Mouse (Mus musculus): ENCODE data around the gene Exoc7. TPM values are rescaled to one million over a fixed set of nuclear protein-coding genes. Genes with fewer than 3 reads are reported as not detected.
A peak's percentile ranks its signal among the peaks of the same experiment; 100 is the strongest.
"Not testable (repeated sequence)": the region's sequence is repeated elsewhere in the genome, so short reads cannot be mapped to it uniquely, and the experiment has no call there.

Gene Exoc7
- total RNA-seq, 2 experiments from 2014 or later: 74.1 to 106 TPM

- no peak overlapping the region for H3K4me3 ChIP-seq
- TF ChIP-seq CTCF (IDR thresholded peaks at IDR 0.05): no peak
- DNase-seq: peak; percentile 68
- H3K27ac ChIP-seq: peak overlapping the region; percentile 38
- intact Hi-C loops (cut with DNase I): no loop called here
These were observed 21.3 kb downstream of the Exoc7 start for GRCm38 (mm10) chr11:116285770-116286191.

GRCm38 (mm10) chr11:116283982-116284381, 23.1 kb downstream of the Exoc7 start:
- no peak for TF ChIP-seq CTCF (IDR thresholded peaks at IDR 0.05)
- no peak overlapping the region for H3K4me3 ChIP-seq
- intact Hi-C loops (cut with DNase I): no loop called here
- DNase-seq: no peak
- H3K27ac ChIP-seq: no peak overlapping the region

DNA sequence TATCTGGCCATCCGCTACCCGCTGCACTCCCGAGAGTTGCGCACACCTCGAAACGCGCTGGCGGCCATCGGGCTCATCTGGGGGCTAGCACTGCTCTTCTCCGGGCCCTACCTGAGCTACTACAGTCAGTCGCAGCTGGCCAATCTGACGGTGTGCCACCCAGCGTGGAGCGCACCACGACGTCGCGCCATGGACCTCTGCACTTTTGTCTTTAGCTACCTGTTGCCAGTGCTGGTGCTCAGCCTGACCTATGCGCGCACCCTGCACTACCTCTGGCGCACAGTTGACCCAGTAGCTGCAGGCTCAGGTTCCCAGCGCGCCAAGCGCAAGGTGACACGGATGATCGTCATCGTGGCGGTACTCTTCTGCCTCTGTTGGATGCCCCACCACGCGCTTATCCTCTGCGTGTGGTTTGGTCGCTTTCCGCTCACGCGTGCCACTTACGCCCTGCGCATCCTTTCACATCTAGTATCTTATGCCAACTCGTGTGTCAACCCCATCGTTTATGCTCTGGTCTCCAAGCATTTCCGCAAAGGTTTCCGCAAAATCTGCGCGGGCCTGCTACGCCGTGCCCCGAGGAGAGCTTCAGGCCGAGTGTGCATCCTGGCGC, 24.0 kb downstream of the Exoc7 start:
- H3K27ac ChIP-seq: no peak overlapping the region
- intact Hi-C loops (cut with DNase I): no loop called here
- no peak for TF ChIP-seq CTCF (IDR thresholded peaks at IDR 0.05)
- DNase-seq: no peak
- H3K4me3 ChIP-seq: 0 out of 2 replicates have a peak overlapping the region, but pooled peaks have one; percentile 5

GRCm38 (mm10) chr11:116282089-116282488, 24.9 kb downstream of the Exoc7 start:
- no peak for DNase-seq
- no peak overlapping the region for H3K27ac ChIP-seq
- TF ChIP-seq CTCF (IDR thresholded peaks at IDR 0.05): no peak
- H3K4me3 ChIP-seq: peak overlapping the region; percentile 61
- intact Hi-C loops (cut with DNase I): no loop called here

GRCm38 (mm10) chr11:116281671-116282070, 25.4 kb downstream of the Exoc7 start:
- TF ChIP-seq CTCF (IDR thresholded peaks at IDR 0.05): no peak
- no peak for DNase-seq
- peak overlapping the region; percentile 61 for H3K4me3 ChIP-seq
- 0 out of 2 replicates have a peak overlapping the region, but pooled peaks have one; percentile 4 for H3K27ac ChIP-seq
- intact Hi-C loops (cut with DNase I): no loop called here

DNA sequence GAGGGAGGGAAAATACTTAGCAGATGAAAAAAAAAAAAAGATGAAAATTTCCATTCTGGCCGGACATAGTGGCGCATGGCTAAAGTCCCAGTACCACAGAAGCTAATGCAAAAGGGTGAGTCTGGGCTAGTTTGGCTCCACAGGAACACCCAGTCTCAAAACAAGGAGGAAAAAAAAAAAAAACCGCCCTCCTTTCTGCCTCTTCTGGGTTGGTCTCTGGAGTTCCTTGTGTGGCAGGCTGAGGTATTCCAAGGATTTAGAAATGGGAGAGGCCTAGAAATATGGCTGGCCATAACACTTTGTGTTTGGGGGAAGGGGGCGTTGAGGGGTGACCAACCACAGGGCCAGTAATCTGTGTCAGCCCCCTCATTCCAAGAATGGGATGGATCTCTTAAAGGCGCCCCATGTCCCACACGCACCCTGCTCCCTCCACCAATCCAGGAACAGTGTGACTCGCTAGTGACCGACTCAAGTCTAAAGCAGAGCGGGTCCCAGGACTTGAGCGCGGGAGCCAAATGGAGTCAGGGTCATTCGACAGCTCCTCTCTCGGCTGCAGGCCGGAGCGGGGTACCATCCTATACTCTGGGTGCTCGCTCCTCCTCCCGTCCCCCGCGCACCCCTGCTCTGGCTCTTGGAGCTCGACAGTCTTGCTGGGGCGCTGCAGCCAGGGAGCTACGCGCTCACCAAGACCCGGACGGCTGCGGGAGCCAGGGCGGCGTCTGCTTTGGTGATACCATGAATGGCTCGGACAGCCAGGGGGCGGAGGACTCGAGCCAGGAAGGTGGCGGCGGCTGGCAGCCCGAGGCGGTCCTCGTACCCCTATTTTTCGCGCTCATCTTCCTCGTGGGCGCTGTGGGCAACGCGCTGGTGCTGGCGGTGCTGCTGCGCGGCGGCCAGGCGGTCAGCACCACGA, 26.0 kb downstream of the Exoc7 start, which contains the start of gene Galr2:
TSS of gene Galr2 (plus strand) at position 189 of the 913 bp plus-strand sequence.
- no peak for DNase-seq
- intact Hi-C loops (cut with DNase I): no loop called here
- peak within 1 kb of the TSS; percentile 61 for H3K4me3 ChIP-seq

DNA sequence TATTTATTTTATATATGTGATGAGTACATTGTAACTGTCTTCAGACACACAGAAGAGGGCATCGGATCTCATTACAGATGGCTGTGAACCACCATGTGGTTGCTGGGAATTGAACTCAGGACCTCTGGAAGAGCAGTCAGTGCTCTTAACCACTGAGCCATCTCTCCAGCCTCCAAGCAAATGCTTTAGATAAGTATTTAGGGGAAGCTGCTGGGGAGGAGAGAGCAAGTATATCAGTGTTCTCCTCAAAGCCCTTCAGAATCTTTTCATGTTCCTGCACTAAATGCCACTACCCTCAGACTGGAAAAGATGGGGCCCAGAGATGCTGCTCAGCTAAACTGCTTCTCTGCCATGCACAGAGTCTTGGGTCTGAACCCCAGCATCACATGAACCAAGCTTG, 29.8 kb downstream of the Exoc7 start:
- intact Hi-C loops (cut with DNase I); DNase-seq; H3K27ac ChIP-seq; H3K4me3 ChIP-seq: not testable (repeated sequence)

More for the DNA sequence above, 26.0 kb downstream of the Exoc7 start, which contains the start of gene Galr2:
- no peak for TF ChIP-seq CTCF (IDR thresholded peaks at IDR 0.05)
- H3K27ac ChIP-seq: 0 out of 2 replicates have a peak within 1 kb of the TSS, but pooled peaks have one; percentile 4

- Histone ChIP-seq H3K27ac (peak within 1 kb of the TSS; percentile 95), H3K4me3 (peak within 1 kb of the TSS; percentile 98)
- peak; percentile 95 for DNase-seq
- TF ChIP-seq CTCF (IDR thresholded peaks at IDR 0.05): peak; percentile 7; the same call in 1 of the 2 replicates
- intact Hi-C loops (cut with DNase I): no loop called here
These were observed 32.9 kb downstream of the Exoc7 start, which contains the start of gene Srp68 for GRCm38 (mm10) chr11:116274045-116274666. Gene Srp68, minus strand, starts transcription at chr11:116274217.

- peak overlapping the region; percentile 95 for H3K27ac ChIP-seq
- intact Hi-C loops (cut with DNase I): no loop called here
- peak overlapping the region; percentile 98 for H3K4me3 ChIP-seq
- no peak for DNase-seq
- no peak for TF ChIP-seq CTCF (IDR thresholded peaks at IDR 0.05)
These were observed 33.5 kb downstream of the Exoc7 start for GRCm38 (mm10) chr11:116273469-116274044.

DNA sequence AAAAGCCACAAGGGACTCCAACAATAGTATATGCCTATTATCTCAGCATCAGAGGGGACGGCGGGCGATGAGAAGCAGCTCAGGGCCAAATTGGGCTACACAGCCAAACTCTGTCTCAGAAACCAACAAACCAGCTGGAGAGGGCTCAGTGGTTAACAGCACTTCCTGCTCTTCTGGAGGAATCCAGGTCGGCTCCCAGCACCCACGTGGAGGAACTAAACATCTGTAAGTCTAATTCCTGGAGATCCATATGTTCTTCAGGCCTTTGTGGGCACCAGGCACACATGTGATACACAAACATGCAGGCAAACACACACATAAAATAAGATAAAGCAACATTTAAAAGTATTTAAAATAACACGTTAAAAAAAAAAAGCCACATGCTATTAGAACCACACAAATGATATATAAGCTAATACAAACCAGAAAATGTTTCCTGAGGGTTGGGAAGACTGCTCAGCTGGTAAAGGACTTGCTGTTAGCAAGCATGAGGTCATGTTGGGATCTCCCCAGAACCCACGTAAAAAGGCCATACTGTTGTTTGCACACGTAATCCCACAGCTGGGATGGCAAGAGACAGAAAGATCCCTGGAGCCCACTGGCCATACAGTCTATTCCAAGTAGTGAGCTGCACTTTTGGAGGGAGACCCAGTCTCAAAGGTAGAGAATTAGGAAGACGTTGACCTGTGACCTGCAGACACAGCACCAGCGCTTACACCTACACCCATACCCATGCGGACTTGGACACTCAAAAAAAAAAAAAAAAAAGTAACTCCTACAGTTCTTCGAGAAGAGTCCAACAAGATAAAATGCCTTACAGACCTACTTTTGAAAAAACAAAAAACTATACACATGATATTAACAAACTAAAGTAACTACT, 34.2 kb downstream of the Exoc7 start:
- peak overlapping the region; percentile 95; the same call in 1 of the 2 replicates for H3K27ac ChIP-seq
- no peak for DNase-seq
- H3K4me3 ChIP-seq: peak overlapping the region; percentile 98
- intact Hi-C loops (cut with DNase I): no loop called here
- no peak for TF ChIP-seq CTCF (IDR thresholded peaks at IDR 0.05)

- no peak for TF ChIP-seq CTCF (IDR thresholded peaks at IDR 0.05)
- H3K27ac ChIP-seq: no peak overlapping the region
- H3K4me3 ChIP-seq: no peak overlapping the region
- intact Hi-C loops (cut with DNase I): no loop called here
- DNase-seq: no peak
These were observed 37.5 kb downstream of the Exoc7 start for GRCm38 (mm10) chr11:116269560-116269959.
